Mouse (Mus musculus) embryonic facial prominence, embryonic 14.5 days (tissue): ENCODE measurements around the gene Sema7a. TPM values are rescaled to one million over a fixed set of nuclear protein-coding genes. Genes with fewer than 3 reads are reported as not detected.

Experiments
- ATAC-seq: fragments of 200-750 bp; cut with Nextera tagmentation; 2 replicates; pipeline ENCODE4 v1.8.0; 2017; ENCODE audit warnings: low read depth, moderate number of reproducible peaks, moderate TSS enrichment
- DNase-seq: peaks from one replicate; pipeline ENCODE4 v3.0.0-alpha.2; 2015; ENCODE audit warnings: low spot score
- H3K27ac ChIP-seq: fragments of 300-500 bp; sonication (generic); replicated peaks from 2 replicates; pipeline ENCODE4 v1.5.1; 2014; ENCODE audit warnings: low read depth, mild to moderate bottlenecking, low read length, moderate library complexity
- H3K27me3 ChIP-seq: fragments of 300-500 bp; sonication (generic); replicated peaks from 2 replicates; pipeline ENCODE4 v1.6.1; 2014; ENCODE audit warnings: low read length; ENCODE audit not compliant: control insufficient read depth, insufficient read depth
- H3K36me3 ChIP-seq: fragments of 300-500 bp; sonication (generic); 2 replicates; pipeline ENCODE4 v1.6.1; 2014; ENCODE audit warnings: low read length, mixed read lengths; ENCODE audit not compliant: control insufficient read depth, insufficient read depth
- H3K4me1 ChIP-seq: fragments of 300-500 bp; sonication (generic); 2 replicates; pipeline ENCODE4 v1.6.1; 2014; ENCODE audit warnings: antibody characterized with exemption, low read length; ENCODE audit not compliant: control insufficient read depth, insufficient read depth
- H3K4me2 ChIP-seq: fragments of 300-500 bp; sonication (generic); 2 replicates; pipeline ENCODE4 v1.6.1; 2014; ENCODE audit warnings: low read depth, mild to moderate bottlenecking, low read length, moderate library complexity, mixed read lengths
- H3K4me3 ChIP-seq: fragments of 300-500 bp; sonication (generic); 2 replicates; pipeline ENCODE4 v1.5.1; 2014; ENCODE audit warnings: low read depth, mild to moderate bottlenecking, low read length
- H3K9ac ChIP-seq: fragments of 300-500 bp; sonication (generic); 2 replicates; pipeline ENCODE4 v1.6.1; 2014; ENCODE audit warnings: low read depth, mild to moderate bottlenecking, low read length, moderate library complexity, mixed read lengths
- H3K9me3 ChIP-seq: fragments of 300-500 bp; sonication (generic); 2 replicates; pipeline ENCODE4 v1.6.1; 2016; ENCODE audit warnings: low read length; ENCODE audit not compliant: control insufficient read depth
- WGBS: fragments of 180-500 bp; shearing (Covaris S2); extraction: QIAGEN DNeasy Blood & Tissue Kit; methylation state at CpG from one replicate; pipeline ENCODE4 v1.1.7; 2014; 5-methylcytosine and 5-hydroxymethylcytosine counted together
- polyA plus RNA-seq: library from polyadenylated mRNA; unstranded; fragments of >200 nt; fragmentation: Nextera tagmentation; extraction: Ambion mirVana; gene quantifications from 2 replicates; pipeline ENCODE4 v1.2.1, GENCODE M21; 2014

The Sema7a gene
- polyA plus RNA-seq, 1 experiment from 2014 or later: 1.2 TPM

DNA sequence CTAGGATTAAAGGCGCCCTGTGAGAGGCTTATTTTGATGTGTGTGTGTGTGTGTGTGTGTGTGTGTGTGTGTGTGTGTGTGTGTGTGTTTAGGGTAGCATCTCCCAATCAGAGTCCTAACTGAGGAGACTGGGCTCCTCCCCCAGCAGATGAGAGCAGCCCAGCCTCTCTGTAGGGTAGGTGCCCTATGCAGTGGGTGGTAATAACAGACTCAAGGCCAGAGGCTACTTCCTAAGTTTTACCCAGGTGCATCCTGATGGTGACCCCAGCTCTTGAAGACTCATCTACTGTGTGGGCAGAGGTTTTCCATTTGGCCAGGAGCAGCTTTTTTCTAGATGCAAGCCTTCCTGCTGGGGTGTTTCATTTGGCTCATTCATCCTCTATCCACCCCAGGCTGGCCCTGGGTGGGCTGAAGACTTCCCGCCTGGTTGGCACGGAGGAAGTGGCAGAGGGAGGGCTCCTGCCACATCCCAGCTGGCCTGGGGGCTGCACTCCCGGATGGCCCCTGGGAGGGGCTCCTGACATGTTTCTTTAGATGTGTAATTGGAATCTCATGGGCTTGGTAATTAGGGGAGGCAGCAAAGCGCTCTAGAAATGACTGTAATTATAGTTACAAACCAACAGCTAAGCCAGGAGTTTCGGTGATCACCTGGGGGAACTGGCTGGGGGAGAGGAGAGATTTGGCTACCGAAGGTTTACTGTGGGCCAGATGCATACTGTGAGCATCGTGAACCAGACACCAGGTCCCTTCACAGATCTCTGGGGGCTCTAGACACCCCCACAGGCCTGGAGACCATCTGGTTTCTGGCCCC is 53.1 kb downstream of the Sema7a start:
- H3K9ac ChIP-seq: no peak overlapping the region

DNA sequence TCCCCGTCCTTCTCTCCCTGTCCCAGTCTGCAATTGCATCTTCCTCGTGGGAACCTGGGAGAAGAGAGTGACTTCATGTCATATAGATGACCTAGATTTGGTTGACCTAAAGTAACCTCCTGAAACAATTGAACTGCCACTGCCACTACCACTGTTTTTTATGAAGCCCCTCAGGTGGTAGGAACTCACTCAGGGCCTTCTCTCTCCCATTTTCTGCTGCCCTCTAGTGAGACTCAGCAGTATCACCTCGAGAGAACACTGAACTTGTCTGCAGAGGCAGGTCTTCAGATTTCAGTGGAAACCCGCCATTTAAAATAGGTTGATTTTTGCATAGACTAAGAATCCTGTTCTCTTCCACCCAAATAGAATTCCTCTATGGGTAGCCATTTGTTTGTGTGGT is 55.4 kb downstream of the Sema7a start:
- Histone ChIP-seq H3K9ac (no peak overlapping the region), H3K27ac (no peak overlapping the region), H3K4me1 (peaks cover 10% of the 10 kb centered on the region), H3K4me3 (no peak overlapping the region), H3K27me3 (peaks cover 44% of the 10 kb centered on the region), H3K4me2 (no peak overlapping the region), H3K9me3 (no peaks in the 10 kb centered on the region), H3K36me3 (no peaks in the 10 kb centered on the region)
- peak; percentile 22 for DNase-seq
- WGBS: 32% methylated on average over 4 of the region's 4 CpGs
- ATAC-seq: no peak

More for the DNA sequence above, 53.1 kb downstream of the Sema7a start:
- 29% methylated on average over 8 of the region's 8 CpGs for WGBS
- Histone ChIP-seq H3K4me1 (peaks cover 10% of the 10 kb centered on the region), H3K27me3 (peaks cover 26% of the 10 kb centered on the region), H3K4me3 (no peak overlapping the region), H3K4me2 (no peak overlapping the region), H3K36me3 (no peaks in the 10 kb centered on the region), H3K27ac (peak overlapping the region; percentile 33; the same call in 1 of the 2 replicates), H3K9me3 (no peaks in the 10 kb centered on the region)
- DNase-seq (peak; percentile 72), ATAC-seq (peak; percentile 35)

DNA sequence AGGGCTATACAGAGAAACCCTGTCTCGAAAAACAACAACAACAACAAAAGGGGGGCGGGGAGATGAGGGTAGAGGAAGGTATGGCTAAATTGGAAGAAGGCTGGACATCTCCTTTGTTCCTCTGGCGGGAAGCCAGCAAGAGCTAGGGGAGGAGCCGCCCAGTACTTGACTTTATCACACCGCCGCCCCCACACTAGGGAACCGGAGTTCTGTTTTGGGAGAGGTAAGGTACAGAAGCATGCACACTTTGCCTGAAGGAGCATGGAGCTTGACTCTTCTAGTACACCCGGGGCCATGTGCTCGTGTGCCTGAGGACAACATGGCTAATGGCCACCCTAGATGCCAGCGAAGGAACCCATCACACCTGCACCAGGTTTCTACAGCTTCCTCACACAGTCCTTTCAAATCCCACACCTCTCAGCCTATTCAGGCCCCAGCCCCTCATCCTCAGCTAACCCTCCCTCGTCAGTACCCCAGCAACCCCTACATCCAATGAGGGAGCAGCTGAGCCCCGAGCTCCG is 57.7 kb downstream of the Sema7a start:
- Histone ChIP-seq H3K27ac (no peak overlapping the region), H3K4me2 (peak overlapping the region; percentile 53), H3K9ac (0 out of 2 replicates have a peak overlapping the region, but pooled peaks have one; percentile 31), H3K36me3 (no peaks in the 10 kb centered on the region), H3K4me1 (peaks cover 10% of the 10 kb centered on the region), H3K9me3 (no peaks in the 10 kb centered on the region), H3K27me3 (peaks cover 45% of the 10 kb centered on the region), H3K4me3 (peak overlapping the region; percentile 20)
- DNase-seq (no peak), ATAC-seq (no peak)
- 21% methylated on average over 13 of the region's 13 CpGs for WGBS

DNA sequence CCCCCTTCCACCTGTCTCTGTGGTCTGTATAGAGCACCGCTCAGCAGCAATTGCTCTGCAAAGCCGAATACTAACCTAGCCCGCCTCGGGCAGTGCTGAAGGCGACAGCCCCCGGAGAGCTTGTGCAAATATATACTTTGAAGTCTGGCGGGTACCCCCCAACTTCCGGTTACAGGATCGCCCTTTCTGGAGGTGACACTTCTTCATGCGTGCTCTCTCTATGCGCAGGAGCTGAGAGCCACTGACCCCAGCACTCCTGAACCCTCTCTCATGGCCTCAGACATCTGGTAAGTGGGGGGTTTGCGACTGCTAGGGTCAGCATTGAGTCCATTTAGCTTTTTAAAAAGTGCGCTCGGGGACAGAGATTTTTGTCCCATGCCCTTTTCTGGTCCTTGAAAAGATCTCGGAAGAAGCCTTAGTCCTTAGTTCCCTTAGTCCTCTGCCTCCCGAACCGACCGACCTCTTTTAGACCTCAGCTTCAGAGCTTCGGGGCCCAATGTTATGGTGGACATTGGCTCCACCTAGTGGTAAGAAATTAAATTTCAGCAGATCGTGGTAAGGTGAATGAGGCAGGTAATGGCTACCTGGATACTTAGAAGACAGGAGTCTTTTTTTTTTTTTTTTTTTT is 58.2 kb downstream of the Sema7a start:
- H3K4me3 ChIP-seq: peak overlapping the region; percentile 20
- H3K27ac ChIP-seq: no peak overlapping the region
- 2% methylated on average over 20 of the region's 20 CpGs for WGBS
- peaks cover 45% of the 10 kb centered on the region for H3K27me3 ChIP-seq
- no peaks in the 10 kb centered on the region for H3K9me3 ChIP-seq
- 0 out of 2 replicates have a peak overlapping the region, but pooled peaks have one; percentile 31 for H3K9ac ChIP-seq
- DNase-seq (peak; percentile 79), ATAC-seq (peak; percentile 77)
- no peaks in the 10 kb centered on the region for H3K36me3 ChIP-seq
- peak overlapping the region; percentile 53 for H3K4me2 ChIP-seq
- H3K4me1 ChIP-seq: peaks cover 6% of the 10 kb centered on the region

DNA sequence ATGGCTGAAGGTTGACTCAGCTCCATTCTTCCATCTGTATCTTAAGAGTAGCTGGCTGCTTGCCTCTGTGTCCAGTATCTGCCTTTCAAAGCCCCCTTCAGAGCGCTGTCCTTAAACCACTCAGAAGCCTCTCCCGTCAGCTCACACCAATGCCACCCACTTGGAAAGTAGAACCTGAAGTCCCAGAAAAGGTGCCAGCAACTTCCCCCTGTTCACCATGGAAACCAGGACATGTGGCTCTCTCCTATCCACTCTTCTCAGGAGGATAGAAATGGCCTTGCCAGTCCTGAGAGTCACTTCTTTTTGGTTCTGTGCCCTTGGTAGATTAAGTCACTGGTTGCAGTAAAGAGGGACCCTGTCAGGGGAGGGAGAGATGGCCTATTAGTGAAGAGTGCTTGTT is 58.8 kb downstream of the Sema7a start:
- no peaks in the 10 kb centered on the region for H3K36me3 ChIP-seq
- DNase-seq: no peak
- H3K9ac ChIP-seq: no peak overlapping the region
- peaks cover 45% of the 10 kb centered on the region for H3K27me3 ChIP-seq
- no peak for ATAC-seq
- no peak overlapping the region for H3K27ac ChIP-seq
- 46% methylated on average over 2 of the region's 2 CpGs for WGBS
- no peak overlapping the region for H3K4me2 ChIP-seq
- H3K4me1 ChIP-seq: peaks cover under 1% of the 10 kb centered on the region; the same call in 1 of the 2 replicates
- no peak overlapping the region for H3K4me3 ChIP-seq
- H3K9me3 ChIP-seq: no peaks in the 10 kb centered on the region

DNA sequence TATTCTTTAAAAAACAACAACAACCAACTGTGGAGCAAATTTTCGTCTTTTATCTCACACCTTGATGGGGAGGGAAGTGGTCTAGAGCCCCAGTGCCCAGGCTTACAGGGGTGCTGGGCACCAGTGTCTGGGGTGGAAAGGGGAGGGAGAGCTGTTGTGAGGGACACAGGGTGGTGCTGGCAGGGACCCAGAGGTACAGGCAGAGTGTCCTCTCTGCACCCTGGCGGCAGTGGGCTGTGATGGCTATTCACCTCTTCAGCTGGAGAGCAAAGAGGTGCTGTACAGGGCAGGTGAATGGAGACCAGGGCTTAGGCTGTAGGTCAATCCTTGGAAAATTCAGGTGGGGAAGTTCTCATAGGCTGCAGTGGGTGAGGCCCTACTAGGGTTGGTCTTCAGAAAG is 59.8 kb downstream of the Sema7a start:
- Histone ChIP-seq H3K4me3 (no peak overlapping the region), H3K27me3 (peaks cover 45% of the 10 kb centered on the region), H3K27ac (no peak overlapping the region), H3K4me1 (no peaks in the 10 kb centered on the region), H3K9me3 (no peaks in the 10 kb centered on the region), H3K36me3 (no peaks in the 10 kb centered on the region), H3K4me2 (no peak overlapping the region), H3K9ac (no peak overlapping the region)
- ATAC-seq: no peak
- 49% methylated on average over 2 of the region's 2 CpGs for WGBS
- DNase-seq: no peak

DNA sequence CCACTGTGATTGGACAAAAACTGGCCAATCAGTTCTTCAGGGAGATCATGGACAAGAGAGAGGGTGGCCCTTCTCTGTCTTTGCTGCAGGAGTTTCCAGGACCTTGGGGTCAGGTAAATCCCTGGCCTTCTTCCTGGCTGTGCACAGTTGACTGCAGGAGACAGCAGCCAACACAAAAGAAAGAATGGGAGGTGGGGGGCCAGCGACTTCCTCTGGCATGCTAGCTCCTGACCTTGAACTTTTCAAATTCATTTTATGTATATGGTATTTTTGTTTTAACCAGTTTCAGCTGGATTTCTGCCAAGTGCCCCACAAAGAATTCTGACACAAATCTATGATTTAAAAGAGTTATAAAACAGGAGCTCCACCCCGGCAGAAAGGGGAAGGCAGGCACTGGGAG is 63.4 kb downstream of the Sema7a start:
- Histone ChIP-seq H3K27ac (no peak overlapping the region), H3K4me2 (no peak overlapping the region), H3K4me1 (no peaks in the 10 kb centered on the region), H3K9ac (no peak overlapping the region), H3K27me3 (peaks cover 16% of the 10 kb centered on the region; the same call in 1 of the 2 replicates), H3K36me3 (no peaks in the 10 kb centered on the region), H3K9me3 (no peaks in the 10 kb centered on the region), H3K4me3 (no peak overlapping the region)
- ATAC-seq (no peak), DNase-seq (no peak)
- 11% methylated on average over 2 of the region's 2 CpGs for WGBS

DNA sequence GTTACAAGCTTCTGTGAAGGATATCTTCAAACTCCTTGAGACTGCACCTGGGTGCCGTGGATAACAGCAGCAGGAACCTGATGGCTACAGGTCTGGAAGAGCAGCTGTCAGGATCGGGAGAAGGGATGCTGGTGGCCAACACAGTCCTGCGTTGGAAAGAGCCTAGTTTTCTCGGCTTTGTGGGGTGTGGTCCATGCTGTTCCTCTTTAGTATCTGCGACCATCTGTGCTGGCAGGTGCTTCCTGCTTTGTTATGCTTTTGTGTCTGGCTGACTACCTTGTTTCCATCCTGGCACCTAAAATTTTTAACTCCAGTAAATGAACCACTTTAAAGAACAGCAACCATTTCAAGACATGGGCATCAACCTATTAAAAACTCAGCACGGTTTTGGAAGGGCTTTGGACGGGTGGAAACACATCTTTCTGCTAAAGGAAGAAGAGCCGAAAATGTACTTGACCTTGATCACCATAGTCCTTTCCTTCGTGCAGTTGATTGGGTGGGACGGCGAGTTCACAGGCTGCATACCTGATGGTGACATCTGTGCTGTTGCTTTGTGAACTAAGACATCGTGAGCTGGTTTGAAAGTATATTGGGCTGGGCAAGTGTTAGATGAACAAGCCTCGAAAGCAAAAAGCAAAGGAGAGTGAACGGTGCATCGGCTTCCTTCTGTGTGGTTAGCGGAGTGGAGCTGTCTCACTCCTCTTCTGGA is 66.0 kb downstream of the Sema7a start, which contains the start of gene Cyp11a1:
Gene Cyp11a1 (plus strand): TSS at position 659 of the 709 bp plus-strand sequence.
- Histone ChIP-seq H3K27ac (no peak within 1 kb of the TSS), H3K36me3 (no peaks in the 10 kb centered on the region), H3K4me2 (no peak within 1 kb of the TSS), H3K27me3 (no peaks in the 10 kb centered on the region), H3K9ac (no peak within 1 kb of the TSS), H3K4me1 (no peaks in the 10 kb centered on the region), H3K4me3 (no peak within 1 kb of the TSS), H3K9me3 (no peaks in the 10 kb centered on the region)
- ATAC-seq: no peak
- WGBS: 86% methylated on average over 16 of the region's 16 CpGs
- no peak for DNase-seq
